Mouse (Mus musculus): ENCODE results near the gene Ccnd3.

- TF ChIP-seq CTCF (IDR thresholded peaks at IDR 0.05; ENCODE audit: borderline replicate concordance, control insufficient read depth, extremely low read depth, insufficient read depth, low read length, poor library complexity): no peak
- TF ChIP-seq POLR2A (IDR thresholded peaks at IDR 0.05; ENCODE audit: control insufficient read depth, extremely low read depth, insufficient read depth, low read length, poor library complexity): no peak
These were observed 10.5 kb downstream of the Ccnd3 start for GRCm38 (mm10) chr17:47515180-47515844.

All from thymus, adult 2 months (tissue).